Mouse (Mus musculus) liver, embryonic 14.5 days (tissue): ENCODE measurements around the gene Ppfia2. TPM values are rescaled to one million over a fixed set of nuclear protein-coding genes. Genes with fewer than 3 reads are reported as not detected.

Source experiments
- ATAC-seq: fragments of 200-750 bp; cut with Nextera tagmentation; 2 replicates; pipeline ENCODE4 v1.8.0; 2017; ENCODE audit warnings: moderate number of reproducible peaks, mild to moderate bottlenecking, moderate library complexity; ENCODE audit not compliant: insufficient read depth
- DNase-seq, 3 experiments: peaks; one replicate each; pipeline ENCODE4 v3.0.0-alpha.2; 2012 to 2013; ENCODE audit warnings: low read depth in 3 of 3, low spot score in 3 of 3
- H3K27ac ChIP-seq: fragments of 300-500 bp; sonication (generic); 2 replicates; pipeline ENCODE4 v1.5.1; 2014; ENCODE audit warnings: moderate library complexity, mild to moderate bottlenecking, control low read depth, inconsistent platforms
- H3K27me3 ChIP-seq: fragments of 300-500 bp; sonication (generic); 2 replicates; pipeline ENCODE4 v1.6.1; 2014; ENCODE audit warnings: mild to moderate bottlenecking, low read length, moderate library complexity; ENCODE audit not compliant: control insufficient read depth, insufficient read depth
- H3K36me3 ChIP-seq: fragments of 300-500 bp; sonication (generic); replicated peaks from 2 replicates; pipeline ENCODE4 v1.6.1; 2014; ENCODE audit warnings: low read depth; ENCODE audit not compliant: control insufficient read depth, insufficient read depth
- H3K4me1 ChIP-seq, 2 experiments: fragments of 200-500 bp in 1 of 2; fragments of 300-500 bp in 1 of 2; sonication (generic) in 1 of 2; replicated peaks; 2 replicates each; pipeline ENCODE4 v1.6.1; 2012 to 2014; ENCODE audit warnings: antibody characterized with exemption in 1 of 2, inconsistent platforms in 1 of 2, low read length in 1 of 2; ENCODE audit not compliant: control insufficient read depth in 2 of 2, insufficient read depth in 2 of 2
- H3K4me2 ChIP-seq: fragments of 300-500 bp; sonication (generic); 2 replicates; pipeline ENCODE4 v1.6.1; 2014; ENCODE audit warnings: low read depth, mild to moderate bottlenecking, control low read depth, moderate library complexity
- H3K4me3 ChIP-seq, 2 experiments: fragments of 200-500 bp in 1 of 2; fragments of 300-500 bp in 1 of 2; sonication (generic) in 1 of 2; 2 replicates each; pipeline ENCODE4 v1.5.1; 2012 to 2014; ENCODE audit warnings: low read depth in 2 of 2, low read length in 2 of 2, mild to moderate bottlenecking in 2 of 2, control low read depth in 1 of 2, inconsistent platforms in 1 of 2, moderate library complexity in 1 of 2; ENCODE audit not compliant: insufficient read depth in 1 of 2
- H3K9ac ChIP-seq: fragments of 300-500 bp; sonication (generic); replicated peaks from 2 replicates; pipeline ENCODE4 v1.6.1; 2014; ENCODE audit warnings: mild to moderate bottlenecking, control low read depth, moderate library complexity
- H3K9me3 ChIP-seq: fragments of 300-500 bp; sonication (generic); 2 replicates; pipeline ENCODE4 v1.6.1; 2016; ENCODE audit warnings: low read length, mixed read lengths; ENCODE audit not compliant: control insufficient read depth
- CTCF ChIP-seq: IDR thresholded peaks from 2 replicates; pipeline ENCODE4 v1.5.1; 2016; ENCODE audit warnings: antibody characterized with exemption, low read depth, control low read depth
- EP300 ChIP-seq: IDR thresholded peaks from 2 replicates; pipeline ENCODE4 v1.6.1; 2016; ENCODE audit warnings: antibody characterized with exemption, low read depth
- WGBS: fragments of 180-500 bp; shearing (Covaris S2); extraction: QIAGEN DNeasy Blood & Tissue Kit; methylation state at CpG from one replicate; pipeline ENCODE4 v1.1.7; 2014; ENCODE audit not compliant: insufficient replicate concordance; 5-methylcytosine and 5-hydroxymethylcytosine counted together
- polyA plus RNA-seq, 2 experiments: library from polyadenylated mRNA; depleted of rRNA in 1 of 2; stranded (reverse) in 1 of 2; unstranded in 1 of 2; fragments of >200 nt; fragmentation: Nextera tagmentation in 1 of 2; extraction: Ambion mirVana in 1 of 2; gene quantifications; 2 replicates each; pipeline versions ENCODE4 v1.2.1 to v1.2.3; 2012 to 2014

Ppfia2 gene
- polyA plus RNA-seq, 2 experiments = 0.02 to 0.04 TPM

DNA sequence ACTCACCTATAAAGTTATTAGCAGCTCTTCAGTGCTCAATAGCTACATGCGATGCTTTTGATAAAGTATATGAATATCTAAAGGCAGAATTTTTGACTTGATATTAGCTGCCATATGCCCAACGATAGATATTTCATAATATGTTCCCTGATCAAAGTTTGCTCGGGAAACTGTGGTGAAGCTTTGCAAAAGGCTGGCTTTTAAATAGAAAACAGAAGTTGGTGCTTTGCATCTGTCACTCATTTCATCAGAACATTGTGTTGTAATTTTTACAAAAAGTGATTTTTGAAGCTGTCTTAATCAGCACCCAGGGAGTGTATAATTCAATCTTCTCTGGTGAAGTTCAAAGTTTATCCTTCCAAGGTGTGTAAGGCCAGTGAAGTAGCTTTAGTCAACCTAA, 195.1 kb downstream of the Ppfia2 start:
- 55% methylated on average over 3 of the region's 3 CpGs for WGBS
- Histone ChIP-seq H3K27ac (no peak overlapping the region), H3K4me3 (no peak overlapping the region), H3K9ac (no peak overlapping the region), H3K36me3 (no peaks in the 10 kb centered on the region), H3K9me3 (no peaks in the 10 kb centered on the region), H3K4me2 (no peak overlapping the region), H3K27me3 (no peaks in the 10 kb centered on the region), H3K4me1 (no peaks in the 10 kb centered on the region)
- ATAC-seq (no peak), DNase-seq (no peak)
- TF ChIP-seq CTCF = no peak
- no peak for TF ChIP-seq EP300

DNA sequence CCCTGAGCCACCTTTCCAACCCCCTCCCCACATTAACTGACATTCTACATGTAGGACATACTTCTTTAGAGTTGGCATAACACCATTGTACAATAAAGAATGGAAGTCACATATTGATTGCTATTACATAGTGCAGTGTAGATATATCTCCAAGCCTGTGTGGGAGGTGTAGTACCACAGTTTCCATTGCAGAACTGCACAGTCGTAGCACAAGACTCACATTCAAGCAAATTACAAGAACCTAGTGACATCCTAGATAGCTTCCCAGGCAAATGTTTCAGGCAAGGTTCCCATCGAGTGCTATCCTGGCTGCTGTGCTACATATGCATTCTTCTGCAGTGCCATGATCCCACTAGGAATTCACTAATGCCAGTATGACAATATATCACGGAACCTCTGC, 200.0 kb downstream of the Ppfia2 start:
- no peak for DNase-seq
- H3K4me2 ChIP-seq = no peak overlapping the region
- ATAC-seq = no peak
- H3K4me3 ChIP-seq = no peak overlapping the region
- TF ChIP-seq EP300 = no peak
- TF ChIP-seq CTCF = no peak
- H3K4me1 ChIP-seq = no peaks in the 10 kb centered on the region
- WGBS = 54% methylated on average over 3 of the region's 3 CpGs
- H3K9ac ChIP-seq = no peak overlapping the region
- H3K9me3 ChIP-seq = no peaks in the 10 kb centered on the region
- no peaks in the 10 kb centered on the region for H3K27me3 ChIP-seq
- H3K27ac ChIP-seq = no peak overlapping the region
- no peaks in the 10 kb centered on the region for H3K36me3 ChIP-seq

DNA sequence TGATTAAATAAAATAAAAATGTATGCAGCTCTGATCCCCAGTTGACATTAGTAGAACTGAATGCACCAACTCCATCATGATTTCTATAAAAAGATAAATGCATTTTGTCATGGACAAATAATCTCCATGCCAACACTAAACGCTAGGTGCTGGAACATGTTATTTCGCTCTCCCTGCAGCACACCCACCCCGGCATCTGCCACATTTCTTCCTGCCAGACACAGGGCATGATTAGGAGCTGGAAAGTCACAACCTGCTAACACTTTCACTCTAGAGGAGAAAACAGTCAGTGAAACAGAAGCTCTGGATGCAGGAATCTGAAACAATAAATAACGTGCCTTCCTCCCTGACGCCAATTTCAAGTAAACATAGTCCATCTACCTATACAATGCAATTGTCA, 211.3 kb downstream of the Ppfia2 start:
- no peak for ATAC-seq
- no peak overlapping the region for H3K9ac ChIP-seq
- 74% methylated on average over 5 of the region's 5 CpGs for WGBS

DNA sequence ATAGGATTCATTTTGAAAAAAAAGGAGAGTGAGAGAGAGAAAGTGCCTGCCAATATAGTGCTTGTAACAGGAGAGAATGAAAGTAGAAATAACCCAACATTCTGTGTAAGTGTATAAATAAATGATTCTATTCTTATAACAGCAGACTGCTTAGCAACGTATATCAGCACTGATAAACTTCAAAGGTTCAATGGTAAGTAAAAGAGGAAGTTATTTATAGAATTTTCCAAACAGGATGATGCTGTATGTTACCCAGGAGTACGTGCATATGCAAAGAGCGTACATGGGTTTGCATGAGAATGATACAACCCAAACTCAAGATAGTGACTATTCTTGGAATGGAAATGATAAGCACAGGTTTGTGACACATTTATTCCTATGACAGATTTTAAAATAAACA, 215.4 kb downstream of the Ppfia2 start:
- TF ChIP-seq CTCF = no peak
- no peak for TF ChIP-seq EP300
- ATAC-seq = no peak
- H3K9me3 ChIP-seq = no peaks in the 10 kb centered on the region
- H3K4me2 ChIP-seq = no peak overlapping the region
- H3K27ac ChIP-seq = no peak overlapping the region
- H3K9ac ChIP-seq = no peak overlapping the region
- H3K36me3 ChIP-seq = no peaks in the 10 kb centered on the region
- no peak overlapping the region for H3K4me3 ChIP-seq
- H3K27me3 ChIP-seq = no peaks in the 10 kb centered on the region
- DNase-seq = no peak
- no peaks in the 10 kb centered on the region for H3K4me1 ChIP-seq
- 55% methylated on average over 3 of the region's 3 CpGs for WGBS

More for the DNA sequence above, 211.3 kb downstream of the Ppfia2 start:
- Histone ChIP-seq H3K4me3 (no peak overlapping the region), H3K4me1 (no peaks in the 10 kb centered on the region), H3K4me2 (no peak overlapping the region), H3K27ac (no peak overlapping the region), H3K9me3 (no peaks in the 10 kb centered on the region), H3K36me3 (no peaks in the 10 kb centered on the region), H3K27me3 (no peaks in the 10 kb centered on the region)
- no peak for DNase-seq
- TF ChIP-seq CTCF (no peak), EP300 (no peak)

DNA sequence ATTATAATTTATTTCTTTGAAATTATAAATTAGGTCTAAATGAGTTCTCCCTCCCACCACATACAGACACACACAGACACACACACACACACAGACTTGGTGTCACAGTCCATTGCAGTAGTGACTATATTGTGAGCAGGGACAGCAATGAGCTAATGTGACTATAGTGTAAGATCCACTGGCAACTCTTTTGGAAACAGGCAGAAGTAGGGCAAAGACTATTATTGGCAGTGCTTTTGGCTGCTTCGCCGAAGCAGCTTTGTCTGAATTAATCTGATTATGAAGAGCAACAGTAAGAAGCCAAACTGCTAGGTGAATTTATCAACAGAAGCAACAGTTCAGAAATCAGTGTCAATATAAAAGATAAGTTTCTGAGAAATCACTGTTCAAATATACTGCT, 249.8 kb downstream of the Ppfia2 start:
- DNase-seq = no peak
- Histone ChIP-seq H3K27ac (no peak overlapping the region), H3K4me3 (no peak overlapping the region), H3K36me3 (no peaks in the 10 kb centered on the region), H3K9me3 (no peaks in the 10 kb centered on the region), H3K9ac (no peak overlapping the region), H3K4me1 (no peaks in the 10 kb centered on the region), H3K27me3 (no peaks in the 10 kb centered on the region), H3K4me2 (no peak overlapping the region)
- 81% methylated on average over 2 of the region's 2 CpGs for WGBS
- TF ChIP-seq EP300 = no peak
- TF ChIP-seq CTCF = no peak
- ATAC-seq = no peak
